Mouse (Mus musculus): ENCODE measurements around the gene Catspere2.
"Not testable (repeated sequence)": the region's sequence is repeated elsewhere in the genome, so short reads cannot be mapped to it uniquely, and the experiment has no call there.

The Catspere2 gene

DNA sequence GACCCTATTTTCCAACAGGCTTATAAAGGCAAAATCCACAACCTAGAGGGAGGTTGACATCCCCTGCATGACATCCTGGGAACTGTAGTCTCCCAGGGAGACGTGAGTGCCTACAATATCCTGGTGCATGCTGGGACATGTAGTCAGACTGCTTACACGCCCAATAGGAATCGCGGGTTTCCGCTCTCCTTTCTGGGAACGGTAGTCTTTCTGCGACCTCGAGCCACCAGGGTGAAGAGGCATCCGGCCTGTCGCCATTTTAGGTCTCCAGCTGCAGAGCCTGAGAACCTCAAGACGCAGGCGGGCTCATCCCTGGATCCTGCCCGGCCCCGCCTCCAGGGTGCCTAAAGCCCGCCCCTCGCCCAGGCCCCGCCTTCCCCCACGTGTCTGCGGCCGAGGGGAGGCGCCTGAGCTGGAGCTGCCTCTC lies at the start of gene Catspere2:
TSS of gene Catspere2 (plus strand) at position 400 of the 427 bp plus-strand sequence.
- DNase-seq (ENCODE audit: low read depth, low spot score), result peak; percentile 96

DNA sequence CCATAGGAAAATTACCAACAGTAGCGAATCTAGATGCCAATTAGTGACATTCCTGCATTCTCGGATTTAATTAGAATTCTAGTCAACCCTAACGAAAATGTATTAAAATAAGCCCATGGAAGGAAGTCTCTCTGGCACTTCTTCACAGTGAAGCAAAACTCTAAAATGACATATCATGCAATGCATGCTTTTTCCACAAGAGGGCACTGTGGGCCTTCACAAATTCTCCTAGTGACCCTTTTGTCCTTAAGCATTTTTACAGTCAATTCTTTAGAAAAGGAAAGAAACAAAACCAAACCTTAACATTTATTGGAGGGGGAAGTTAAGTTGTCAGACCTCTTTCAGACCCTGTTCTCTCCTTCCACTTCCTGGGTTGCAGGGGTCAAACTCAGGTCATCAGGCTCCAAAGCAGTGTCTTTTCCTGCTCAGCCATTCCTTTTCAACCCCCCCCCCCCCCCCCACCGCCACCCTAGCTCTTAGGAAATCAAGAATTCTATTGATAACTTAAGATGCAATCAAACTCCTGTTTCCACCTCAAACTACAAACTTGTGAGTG lies 42.7 kb upstream of the Catspere2 start:
- not testable (repeated sequence) for DNase-seq (ENCODE audit: low read depth, low spot score)

DNA sequence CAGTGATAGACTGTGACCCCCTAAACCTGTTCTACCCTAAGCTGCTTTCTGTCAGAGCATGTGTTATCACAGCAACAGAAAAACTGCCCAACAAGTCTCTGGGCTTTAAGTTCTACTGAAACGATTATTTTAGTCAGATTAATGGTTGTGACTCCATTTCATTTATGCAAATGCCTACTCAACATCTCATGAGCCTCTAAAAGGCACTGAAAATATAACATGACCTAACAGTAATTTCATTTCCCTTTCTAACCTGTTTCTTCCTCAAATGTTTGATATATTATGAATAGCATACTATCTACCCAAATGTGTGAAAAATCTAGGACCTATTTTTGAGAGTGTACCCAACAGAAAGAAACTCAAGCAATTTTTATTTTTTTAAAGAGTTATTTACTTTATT lies 1.9 kb upstream of the Catspere2 start:
- no peak for DNase-seq (ENCODE audit: low read depth, low spot score)

DNA sequence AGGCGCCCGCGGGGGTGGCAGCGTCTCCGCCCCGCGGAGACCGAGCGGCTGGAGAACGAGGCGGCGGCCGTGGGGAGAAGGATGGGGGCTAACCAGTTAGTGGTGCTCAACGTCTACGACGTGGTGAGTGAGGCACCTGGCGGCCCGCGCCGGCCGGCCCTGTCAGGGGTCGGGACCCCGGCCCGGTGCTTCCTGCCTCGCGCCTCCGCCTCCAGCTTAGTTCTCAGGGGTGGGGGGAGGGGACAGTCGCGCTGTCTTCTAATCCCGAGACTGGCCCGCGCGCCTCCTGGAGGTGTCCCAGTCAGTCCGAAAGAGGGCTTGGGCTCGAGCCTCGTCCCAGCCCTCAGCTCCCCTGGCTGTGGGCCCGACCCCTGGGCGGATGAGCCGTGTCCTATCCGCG lies 359 bp downstream of the Catspere2 start:
- not testable (repeated sequence) for DNase-seq (ENCODE audit: low read depth, low spot score)

DNA sequence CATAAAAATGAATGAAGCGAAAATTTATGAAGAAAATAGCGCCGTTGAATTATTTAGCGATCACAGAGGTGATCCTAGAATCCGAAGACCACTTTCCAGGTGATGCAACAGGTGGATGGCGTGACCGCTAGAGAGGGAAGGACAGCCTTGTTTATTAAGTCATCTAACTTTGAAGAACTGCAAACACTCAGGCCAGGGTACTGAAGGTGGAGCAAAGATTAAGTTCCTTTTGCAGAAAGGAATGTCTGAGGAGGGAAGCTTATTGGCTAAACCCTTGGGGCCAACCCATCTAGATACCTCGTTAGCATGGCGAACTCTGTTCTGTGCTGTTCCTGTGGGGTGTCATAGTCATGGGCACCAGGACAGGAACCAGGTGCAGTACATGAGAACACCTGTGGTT lies 983 bp downstream of the Catspere2 start:
- no peak for DNase-seq (ENCODE audit: low read depth, low spot score)

DNA sequence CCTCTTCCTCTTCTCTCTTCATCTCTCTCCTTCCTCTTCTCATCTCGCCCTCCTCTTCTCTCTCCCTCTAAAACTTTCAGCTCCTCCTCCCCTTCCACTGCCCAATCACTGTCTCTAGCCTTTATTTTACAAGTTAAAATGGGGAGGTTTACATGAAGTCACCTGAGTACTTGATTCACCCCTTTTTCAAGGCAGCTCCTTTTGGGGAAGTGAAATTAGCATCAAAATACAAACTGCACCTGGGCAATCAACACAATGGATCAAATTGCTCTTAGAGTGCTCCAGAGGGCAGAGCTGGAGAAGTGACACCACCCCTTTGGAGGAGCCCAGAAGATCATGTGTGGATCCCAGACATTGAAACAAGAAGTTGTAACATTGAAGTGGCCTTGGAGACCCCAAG lies 4.3 kb downstream of the Catspere2 start:
- not testable (repeated sequence) for DNase-seq (ENCODE audit: low read depth, low spot score)

DNA sequence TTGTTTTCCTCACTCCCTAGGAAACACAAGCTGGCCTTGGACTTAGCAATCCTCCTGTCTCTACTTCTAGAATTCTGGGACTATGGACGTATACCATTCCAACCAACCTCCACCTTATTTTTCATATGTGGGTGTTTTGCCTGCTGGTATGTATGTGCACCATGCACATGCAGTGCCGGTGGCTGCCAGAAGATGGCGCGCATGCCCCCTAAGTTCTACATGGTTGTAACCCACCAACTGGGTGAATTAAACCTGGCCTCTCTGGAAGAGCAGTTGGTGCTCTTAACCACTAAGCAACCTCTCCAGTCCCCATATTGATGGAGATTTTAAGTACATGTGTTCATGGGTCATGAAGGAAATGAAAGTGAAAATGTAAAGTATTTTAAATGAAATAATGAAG lies 89.6 kb downstream of the Catspere2 start:
- not testable (repeated sequence) for DNase-seq (ENCODE audit: low read depth, low spot score)

DNA sequence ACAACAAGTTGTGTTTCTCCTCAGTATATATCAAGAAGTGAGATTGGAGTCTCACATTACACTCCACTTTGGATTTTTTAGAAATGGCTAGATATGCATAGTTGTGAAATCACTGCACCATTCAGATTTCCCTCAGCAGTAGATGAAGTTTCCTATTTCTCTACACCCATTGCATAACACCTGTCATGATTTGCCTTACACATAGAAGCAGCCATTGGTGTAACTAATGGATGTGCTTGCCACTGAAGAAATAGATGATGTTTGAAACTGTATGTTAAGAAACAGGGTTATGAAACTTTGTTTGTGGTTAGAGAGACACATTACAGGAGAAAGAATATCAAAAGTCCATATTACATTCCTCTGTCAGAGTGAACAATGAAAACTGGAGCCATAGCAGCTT lies 114.6 kb downstream of the Catspere2 start:
- not testable (repeated sequence) for DNase-seq (ENCODE audit: low read depth, low spot score)

DNA sequence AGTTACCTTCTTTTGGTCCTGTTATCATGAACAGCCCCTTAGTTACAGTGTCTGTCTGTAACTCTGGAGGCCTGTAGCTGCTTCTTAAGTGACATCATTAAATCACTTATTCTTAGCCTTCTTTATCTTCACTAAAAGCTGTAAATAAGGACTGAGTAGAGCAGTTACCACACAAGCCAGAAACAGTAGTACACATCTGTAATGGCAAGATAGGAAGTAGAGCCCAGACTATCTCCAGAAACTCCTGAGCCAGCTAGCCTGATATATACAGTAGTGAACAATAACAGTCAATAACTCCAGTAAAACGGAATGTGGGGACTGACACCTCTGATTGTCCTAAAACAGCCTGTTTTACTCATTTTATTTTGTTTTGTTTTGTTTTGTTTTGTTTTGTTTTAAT lies 125.3 kb downstream of the Catspere2 start:
- not testable (repeated sequence) for DNase-seq (ENCODE audit: low read depth, low spot score)

DNA sequence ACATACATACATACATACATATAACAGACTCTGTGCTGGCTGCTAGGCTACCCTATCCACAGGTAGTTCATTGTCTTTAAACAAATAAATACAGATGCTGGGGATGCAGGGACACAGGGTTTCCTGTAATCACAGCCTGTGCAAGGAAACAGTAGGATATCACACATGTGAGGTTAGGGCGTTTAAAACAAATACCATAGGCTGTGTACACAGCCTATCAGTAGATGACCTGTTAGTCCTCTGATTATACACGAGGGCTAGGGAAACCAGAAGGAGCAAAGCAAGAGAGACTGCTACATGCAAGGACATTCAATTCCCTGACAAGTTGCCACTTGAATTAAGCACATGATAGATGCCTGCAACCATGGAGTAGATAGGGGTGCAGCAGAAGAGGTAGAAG lies 139.0 kb downstream of the Catspere2 start:
- DNase-seq (ENCODE audit: low read depth, low spot score), result not testable (repeated sequence)

DNA sequence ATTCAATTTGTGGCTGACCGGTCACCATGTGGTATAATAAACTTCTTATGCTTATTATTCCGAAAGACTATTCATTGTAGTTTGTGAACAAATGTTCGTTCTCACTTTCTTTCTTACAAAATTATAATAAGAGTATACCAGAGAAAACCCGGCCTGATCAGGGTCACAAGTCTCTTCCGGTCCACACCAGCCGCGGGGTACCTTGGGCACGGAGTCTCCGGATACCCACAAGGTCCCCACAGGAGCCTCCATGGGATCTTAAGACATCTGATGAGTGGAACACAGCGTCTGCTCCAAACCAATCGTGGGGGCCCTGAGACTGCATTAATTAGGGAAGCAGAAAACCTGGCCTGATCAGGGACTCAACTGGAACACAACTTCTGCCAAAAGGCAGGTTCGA lies 151.1 kb downstream of the Catspere2 start:
- no peak for DNase-seq (ENCODE audit: low read depth, low spot score)

DNA sequence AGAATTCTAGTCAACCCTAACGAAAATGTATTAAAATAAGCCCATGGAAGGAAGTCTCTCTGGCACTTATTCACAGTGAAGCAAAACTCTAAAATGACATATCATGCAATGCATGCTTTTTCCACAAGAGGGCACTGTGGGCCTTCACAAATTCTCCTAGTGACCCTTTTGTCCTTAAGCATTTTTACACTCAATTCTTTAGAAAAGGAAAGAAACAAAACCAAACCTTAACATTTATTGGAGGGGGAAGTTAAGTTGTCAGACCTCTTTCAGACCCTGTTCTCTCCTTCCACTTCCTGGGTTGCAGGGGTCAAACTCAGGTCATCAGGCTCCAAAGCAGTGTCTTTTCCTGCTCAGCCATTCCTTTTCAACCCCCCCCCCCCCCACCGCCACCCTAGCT lies 163.3 kb downstream of the Catspere2 start:
- DNase-seq (ENCODE audit: low read depth, low spot score), result peak; percentile 0

DNA sequence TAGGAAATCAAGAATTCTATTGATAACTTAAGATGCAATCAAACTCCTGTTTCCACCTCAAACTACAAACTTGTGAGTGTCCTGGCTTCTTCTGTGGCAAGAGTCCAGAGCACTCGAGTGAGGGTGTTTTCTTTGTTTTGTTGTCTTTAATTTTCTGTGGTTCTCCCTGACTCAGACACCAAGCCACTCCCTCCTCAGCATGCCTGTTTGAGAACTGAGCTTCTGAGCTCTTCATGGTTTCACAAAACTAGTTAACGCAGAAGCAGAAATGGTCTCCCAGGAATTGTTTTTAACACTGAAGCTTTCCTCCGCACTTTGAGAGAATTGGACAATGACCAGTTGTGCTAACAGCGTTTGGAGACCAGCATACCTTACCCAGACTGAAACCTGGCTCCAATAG lies 163.7 kb downstream of the Catspere2 start:
- not testable (repeated sequence) for DNase-seq (ENCODE audit: low read depth, low spot score)

DNA sequence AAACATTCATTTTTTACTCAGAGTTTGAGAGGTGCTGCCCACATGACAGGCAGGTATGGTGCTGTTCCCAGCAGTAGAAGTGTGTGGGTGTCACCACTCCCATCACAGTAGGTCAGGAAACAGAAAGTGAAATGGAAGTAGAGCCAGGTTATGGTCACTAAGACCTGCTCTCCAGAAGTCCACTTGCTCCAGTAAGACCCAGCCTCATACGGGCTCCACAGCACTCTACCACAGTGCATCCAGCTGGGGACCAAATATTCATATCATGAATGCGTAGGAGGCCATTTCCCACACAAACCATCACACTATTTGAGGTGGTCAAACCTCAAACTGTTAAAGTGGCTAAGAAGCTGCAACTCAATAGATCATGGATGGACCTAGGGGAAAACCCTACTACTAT lies 199.0 kb downstream of the Catspere2 start:
- DNase-seq (ENCODE audit: low read depth, low spot score), result no peak

DNA sequence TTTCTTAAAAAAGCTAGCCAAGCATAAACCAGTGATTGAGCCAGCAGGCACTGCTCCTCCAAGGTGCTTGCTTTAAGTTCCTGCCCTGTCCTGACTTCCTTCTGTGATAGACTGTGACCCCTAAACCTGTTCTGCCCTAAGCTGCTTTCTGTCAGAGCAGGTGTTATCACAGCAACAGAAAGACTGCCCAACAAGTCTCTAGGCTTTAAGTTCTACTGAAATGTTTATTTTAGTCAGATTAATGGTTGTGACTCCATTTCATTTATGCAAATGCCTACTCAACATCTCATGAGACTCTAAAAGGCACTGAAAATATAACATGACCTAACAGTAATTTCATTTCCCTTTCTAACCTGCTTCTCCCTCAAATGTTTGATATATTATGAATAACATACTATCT lies 202.4 kb downstream of the Catspere2 start:
- no peak for DNase-seq (ENCODE audit: low read depth, low spot score)

DNA sequence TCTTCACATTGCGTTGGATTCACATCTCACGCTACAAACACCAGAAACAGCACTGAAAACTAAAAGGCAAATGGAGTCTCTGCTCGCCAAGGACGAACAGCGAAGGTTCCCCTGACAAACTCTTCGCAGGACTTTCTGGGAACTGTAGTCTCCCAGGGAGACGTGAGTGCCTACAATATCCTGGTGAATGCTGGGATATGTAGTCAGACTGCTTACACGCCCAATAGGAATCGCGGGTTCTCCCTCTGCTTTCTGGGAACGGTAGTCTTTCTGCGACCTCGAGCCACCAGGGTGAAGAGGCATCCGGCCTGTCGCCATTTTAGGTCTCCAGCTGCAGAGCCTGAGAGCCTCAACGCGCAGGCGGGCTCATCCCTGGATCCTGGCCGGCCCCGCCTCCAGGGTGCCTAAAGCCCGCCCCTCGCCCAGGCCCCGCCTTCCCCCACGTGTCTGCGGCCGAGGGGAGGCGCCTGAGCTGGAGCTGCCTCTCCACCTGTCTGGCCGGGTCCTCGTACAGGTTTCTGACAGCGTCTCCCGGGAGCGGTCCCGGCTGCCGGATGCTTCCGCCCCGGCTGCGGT lies 204.1 kb downstream of the Catspere2 start, which contains the start of gene Desi2:
TSS of gene Desi2 (plus strand) at position 202 of the 576 bp plus-strand sequence.
- peak; percentile 99 for DNase-seq (ENCODE audit: low read depth, low spot score)

DNA sequence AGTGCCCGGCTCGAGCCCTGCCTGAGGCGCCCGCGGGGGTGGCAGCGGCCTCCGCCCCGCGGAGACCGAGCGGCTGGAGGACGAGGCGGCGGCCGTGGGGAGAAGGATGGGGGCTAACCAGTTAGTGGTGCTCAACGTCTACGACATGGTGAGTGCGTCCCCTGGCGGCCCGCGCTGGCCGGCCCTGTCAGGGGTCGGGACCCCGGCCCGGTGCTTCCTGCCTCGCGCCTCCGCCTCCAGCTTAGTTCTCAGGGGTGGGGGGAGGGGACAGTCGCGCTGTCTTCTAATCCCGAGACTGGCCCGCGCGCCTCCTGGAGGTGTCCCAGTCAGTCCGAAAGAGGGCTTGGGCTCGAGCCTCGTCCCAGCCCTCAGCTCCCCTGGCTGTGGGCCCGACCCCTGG lies 204.6 kb downstream of the Catspere2 start:
- DNase-seq (ENCODE audit: low read depth, low spot score), result not testable (repeated sequence)

DNA sequence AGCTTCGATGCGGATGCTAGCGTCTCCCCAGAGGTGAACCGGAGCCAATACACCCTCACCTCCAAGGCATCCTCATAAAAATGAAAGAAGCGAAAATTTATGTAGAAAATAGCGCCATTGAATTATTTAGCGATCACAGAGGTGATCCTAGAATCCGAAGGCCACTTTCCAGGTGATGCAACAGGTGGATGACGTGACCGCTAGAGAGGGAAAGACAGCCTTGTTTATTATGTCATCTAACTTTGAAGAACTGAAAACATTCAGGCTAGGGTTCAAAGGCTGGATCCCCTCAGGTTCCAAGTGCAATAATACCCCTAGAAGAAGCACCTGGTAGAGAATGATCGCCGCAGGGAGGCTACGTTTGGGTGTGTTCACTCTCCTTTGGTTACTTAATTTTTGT lies 205.2 kb downstream of the Catspere2 start:
- no peak for DNase-seq (ENCODE audit: low read depth, low spot score)

DNA sequence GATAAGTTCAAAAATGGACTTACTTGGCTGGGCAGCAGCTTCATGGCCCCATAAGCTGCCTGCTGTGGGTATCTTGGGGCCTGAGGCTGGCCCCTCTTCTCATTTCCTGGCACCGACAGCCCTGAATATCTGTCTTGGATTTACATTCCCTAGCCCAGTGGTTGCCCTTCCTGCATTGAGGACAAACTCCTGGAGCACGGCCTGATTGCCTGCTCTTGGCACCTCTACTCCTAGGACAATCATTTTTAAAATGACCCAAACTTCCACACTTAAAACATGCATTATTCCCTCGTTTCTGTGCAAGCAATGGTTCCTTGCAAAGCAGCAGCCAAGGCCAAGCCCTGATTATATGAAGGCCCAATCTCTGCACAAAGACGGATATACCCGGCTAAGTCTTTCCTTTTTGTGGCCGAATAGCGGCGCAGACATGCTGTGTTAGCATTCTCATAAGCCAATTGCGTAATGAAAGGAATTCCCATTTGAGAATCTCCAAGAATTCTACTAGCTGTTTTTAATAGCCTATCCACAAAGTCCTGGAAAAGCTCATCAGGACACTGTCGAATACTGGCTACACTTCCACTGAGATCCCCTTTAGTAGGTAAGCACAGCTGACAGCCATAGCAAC lies 222.6 kb downstream of the Catspere2 start:
- DNase-seq (ENCODE audit: low read depth, low spot score), result no peak

DNA sequence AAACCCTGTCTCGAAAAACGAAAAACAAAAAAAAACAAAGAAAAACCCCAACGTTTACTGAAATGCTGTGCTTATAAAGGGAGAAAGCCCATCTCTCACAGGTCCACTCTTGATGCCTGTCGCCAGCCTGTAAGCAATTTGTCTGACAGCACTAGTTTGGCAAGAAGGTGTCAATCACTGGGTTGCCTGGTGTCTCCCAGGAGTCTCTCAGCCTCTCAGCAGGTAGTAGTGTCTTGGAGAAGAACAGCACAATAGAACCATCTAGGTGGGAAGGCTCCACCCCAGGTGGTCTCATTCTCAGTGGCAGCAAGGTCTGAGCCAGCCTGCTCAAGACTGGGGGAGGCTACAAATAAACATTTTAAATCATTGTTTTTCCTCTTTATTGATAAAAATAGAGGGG lies 224.6 kb downstream of the Catspere2 start:
- DNase-seq (ENCODE audit: low read depth, low spot score), result not testable (repeated sequence)

DNA sequence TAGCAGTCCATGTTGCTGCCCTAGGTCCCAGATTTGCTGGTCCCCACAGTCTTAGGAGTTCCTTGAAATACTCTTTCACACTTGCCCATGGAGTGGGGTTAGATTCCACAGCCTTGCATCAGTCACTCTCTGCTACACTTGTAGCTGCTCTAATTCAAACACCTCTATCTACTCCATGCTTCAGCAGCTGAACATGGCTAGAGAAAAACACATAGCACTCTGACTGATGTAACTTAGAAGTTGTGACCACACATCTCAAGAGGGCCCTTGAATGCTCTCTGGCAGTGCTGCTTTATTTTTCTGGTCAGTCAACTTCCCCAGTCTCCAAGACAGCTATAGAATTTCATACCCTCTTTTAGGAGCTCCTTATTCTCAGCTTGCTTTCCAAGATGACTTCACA lies 226.7 kb downstream of the Catspere2 start:
- DNase-seq (ENCODE audit: low read depth, low spot score), result no peak

DNA sequence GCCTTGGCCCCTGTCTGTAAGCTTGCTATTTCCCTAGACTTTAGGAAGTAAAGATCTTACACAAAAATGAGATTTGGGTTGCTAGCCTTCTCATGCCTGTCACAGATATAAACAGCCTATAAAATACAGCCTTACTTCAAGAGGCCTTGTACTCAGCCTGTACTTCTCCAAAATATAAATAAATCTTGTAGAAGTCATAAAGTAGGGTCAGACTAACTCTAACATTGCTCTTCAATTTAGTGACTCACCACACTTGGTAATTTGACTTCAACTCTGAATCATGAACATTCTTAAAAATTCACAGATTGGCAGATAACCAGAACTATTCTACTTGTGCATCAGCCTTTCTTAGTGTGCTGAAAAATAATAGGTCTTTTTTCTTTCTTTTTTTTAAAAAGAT lies 233.9 kb downstream of the Catspere2 start:
- no peak for DNase-seq (ENCODE audit: low read depth, low spot score)

DNA sequence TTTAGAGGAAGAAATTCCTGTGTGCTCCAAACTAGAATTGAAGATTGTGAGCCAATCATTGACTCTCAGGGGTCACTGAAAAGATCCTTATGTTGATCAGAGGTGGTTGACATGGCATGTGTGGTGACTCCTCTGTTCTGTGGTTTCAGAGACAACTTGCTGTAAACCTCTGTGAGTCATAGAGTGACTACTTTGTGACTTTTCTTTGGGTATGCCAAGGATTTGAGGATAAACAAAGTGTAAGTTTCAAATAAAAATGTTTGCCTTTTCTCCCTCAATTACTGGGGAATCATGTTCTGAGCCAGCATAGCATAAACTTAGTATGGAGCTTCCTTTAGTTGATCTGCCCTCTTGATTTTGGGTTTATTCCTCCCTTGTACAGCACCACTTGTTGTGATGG lies 235.1 kb downstream of the Catspere2 start:
- DNase-seq (ENCODE audit: low read depth, low spot score), result no peak
